Mouse (Mus musculus): Measurements from ENCODE around the gene Hyal3. TPM values are rescaled to one million over a fixed set of nuclear protein-coding genes. Genes with fewer than 3 reads are reported as not detected.
A peak's percentile ranks its signal among the peaks of the same experiment; 100 is the strongest.

Hyal3 gene
- polyA plus RNA-seq, 1 experiment from 2014 or later: 0.66 TPM

DNA sequence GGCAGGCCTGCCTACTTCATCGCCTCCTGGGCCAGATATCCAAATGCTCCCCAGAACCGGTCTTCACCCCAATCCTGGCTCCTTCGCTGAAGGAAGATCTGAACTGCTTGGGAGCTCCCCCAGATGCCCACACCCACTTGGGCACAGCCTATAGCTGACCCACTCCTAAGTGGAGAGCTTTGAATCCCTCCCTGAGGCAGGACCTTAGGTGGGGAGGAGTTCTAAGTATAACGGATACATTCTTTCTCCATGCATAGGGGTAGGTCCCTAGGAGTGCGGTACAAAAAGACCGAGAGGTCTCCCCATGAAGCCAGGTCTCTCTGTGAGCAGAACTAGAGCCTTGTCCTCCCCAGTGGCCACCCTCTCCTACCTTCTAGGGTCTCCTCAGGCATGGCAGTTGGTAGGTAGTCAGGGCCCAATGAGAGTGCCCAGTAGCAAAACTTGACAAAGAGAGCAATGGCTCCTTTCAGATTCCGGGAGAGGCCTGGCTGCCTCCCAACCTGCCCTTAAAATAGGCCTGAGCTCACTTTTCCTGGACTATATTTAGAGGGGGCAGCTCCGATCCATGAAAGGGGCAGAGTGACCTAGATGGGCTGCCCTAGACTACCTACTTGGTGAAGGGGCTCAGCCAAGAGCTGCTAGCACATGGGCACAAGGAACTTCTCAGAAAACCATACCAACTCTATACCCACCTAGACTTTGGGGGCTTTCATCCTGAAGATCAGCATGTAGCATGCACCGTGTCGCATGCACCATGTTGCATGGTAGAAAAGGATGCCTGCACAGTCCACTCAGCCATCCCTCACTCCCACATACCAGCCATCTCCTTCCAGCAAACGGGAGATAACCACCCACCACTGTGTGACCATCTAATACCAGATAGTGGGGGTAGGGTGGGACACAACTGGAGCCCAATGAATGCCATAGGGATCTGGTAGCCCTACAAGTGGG lies 16.3 kb downstream of the Hyal3 start:
- no peak for DNase-seq (ENCODE audit: low spot score)
- Histone ChIP-seq H3K9ac (replicated peaks; ENCODE audit: low read length) (no peak overlapping the region), H3K4me1 (ENCODE audit: control insufficient read depth, insufficient read depth, low read length) (no peaks in the 10 kb centered on the region), H3K4me3 (ENCODE audit: low read depth, low read length) (no peak overlapping the region), H3K36me3 (replicated peaks; ENCODE audit: control insufficient read depth, insufficient read depth, low read depth, low read length) (peaks cover 6% of the 10 kb centered on the region), H3K27me3 (ENCODE audit: control insufficient read depth, insufficient read depth, low read length) (no peaks in the 10 kb centered on the region), H3K27ac (replicated peaks; ENCODE audit: low read depth, low read length) (no peak overlapping the region), H3K4me2 (ENCODE audit: low read depth, low read length) (no peak overlapping the region), H3K9me3 (replicated peaks; ENCODE audit: control insufficient read depth, low read length) (no peaks in the 10 kb centered on the region)
- 88% methylated on average over 11 of the region's 11 CpGs for WGBS
- no peak for ATAC-seq (replicated peaks; ENCODE audit: insufficient number of reproducible peaks, low FRiP score, low TSS enrichment, low read depth)

DNA sequence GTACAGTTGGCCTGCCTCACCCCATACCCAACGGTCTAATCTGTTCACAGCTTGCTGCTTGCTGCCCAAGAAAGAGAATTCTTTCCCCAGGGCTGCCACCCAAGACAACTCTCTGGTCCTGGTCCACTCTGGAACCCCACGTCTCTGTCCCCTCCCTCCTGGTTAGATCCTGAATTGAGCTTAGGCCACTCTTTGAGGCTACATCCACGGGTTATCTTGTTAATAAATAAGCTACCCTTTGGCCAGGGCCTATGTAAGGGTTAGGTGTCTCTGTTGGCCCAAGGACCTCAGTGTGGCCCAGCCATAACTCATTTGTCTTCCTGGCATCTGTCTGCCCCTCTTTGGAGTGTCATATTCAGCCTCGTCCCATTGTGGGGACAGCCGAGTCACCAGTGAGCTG lies 17.8 kb downstream of the Hyal3 start:
- WGBS: 79% methylated on average over 5 of the region's 5 CpGs

DNA sequence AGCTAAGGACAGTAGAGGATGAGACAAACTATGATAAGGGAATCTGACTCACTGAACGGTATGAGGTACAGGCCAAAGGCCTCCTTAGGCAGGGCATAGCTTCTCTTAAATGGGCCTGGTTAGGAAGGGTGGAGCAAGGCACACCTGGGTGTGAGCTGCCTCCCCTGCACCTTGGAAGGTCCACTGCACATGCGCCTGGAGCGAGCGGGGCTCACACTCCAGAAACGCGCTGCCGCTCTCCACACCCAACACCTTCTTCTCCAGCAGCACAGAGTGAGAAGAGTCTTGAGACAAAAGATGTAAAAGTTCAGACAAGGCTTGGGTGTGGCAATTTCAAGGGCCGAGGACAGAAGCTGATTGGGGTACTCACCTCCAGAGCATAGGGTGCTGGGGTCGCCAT lies 18.8 kb downstream of the Hyal3 start:
- WGBS: 85% methylated on average over 9 of the region's 9 CpGs
- ATAC-seq (replicated peaks; ENCODE audit: insufficient number of reproducible peaks, low FRiP score, low TSS enrichment, low read depth) (no peak), DNase-seq (ENCODE audit: low spot score) (no peak)
- H3K27me3 ChIP-seq (ENCODE audit: control insufficient read depth, insufficient read depth, low read length): no peaks in the 10 kb centered on the region
- H3K27ac ChIP-seq (replicated peaks; ENCODE audit: low read depth, low read length): no peak overlapping the region
- no peak overlapping the region for H3K4me3 ChIP-seq (ENCODE audit: low read depth, low read length)
- H3K9ac ChIP-seq (replicated peaks; ENCODE audit: low read length): no peak overlapping the region
- H3K4me2 ChIP-seq (ENCODE audit: low read depth, low read length): no peak overlapping the region; the same call in 1 of the 2 replicates
- H3K4me1 ChIP-seq (ENCODE audit: control insufficient read depth, insufficient read depth, low read length): no peaks in the 10 kb centered on the region; the same call in 1 of the 2 replicates
- no peaks in the 10 kb centered on the region for H3K36me3 ChIP-seq (replicated peaks; ENCODE audit: control insufficient read depth, insufficient read depth, low read depth, low read length)
- H3K9me3 ChIP-seq (replicated peaks; ENCODE audit: control insufficient read depth, low read length): no peaks in the 10 kb centered on the region

More for the DNA sequence above, 17.8 kb downstream of the Hyal3 start:
- no peak overlapping the region for H3K27ac ChIP-seq (replicated peaks; ENCODE audit: low read depth, low read length)
- H3K36me3 ChIP-seq (replicated peaks; ENCODE audit: control insufficient read depth, insufficient read depth, low read depth, low read length): 0 out of 2 replicates have a peak, but pooled peaks cover 3% of the 10 kb centered on the region
- H3K27me3 ChIP-seq (ENCODE audit: control insufficient read depth, insufficient read depth, low read length): no peaks in the 10 kb centered on the region
- H3K9me3 ChIP-seq (replicated peaks; ENCODE audit: control insufficient read depth, low read length): no peaks in the 10 kb centered on the region
- no peak overlapping the region for H3K9ac ChIP-seq (replicated peaks; ENCODE audit: low read length)
- H3K4me2 ChIP-seq (ENCODE audit: low read depth, low read length): no peak overlapping the region
- H3K4me3 ChIP-seq (ENCODE audit: low read depth, low read length): no peak overlapping the region
- ATAC-seq (replicated peaks; ENCODE audit: insufficient number of reproducible peaks, low FRiP score, low TSS enrichment, low read depth) (no peak), DNase-seq (ENCODE audit: low spot score) (no peak)
- no peaks in the 10 kb centered on the region for H3K4me1 ChIP-seq (ENCODE audit: control insufficient read depth, insufficient read depth, low read length)

DNA sequence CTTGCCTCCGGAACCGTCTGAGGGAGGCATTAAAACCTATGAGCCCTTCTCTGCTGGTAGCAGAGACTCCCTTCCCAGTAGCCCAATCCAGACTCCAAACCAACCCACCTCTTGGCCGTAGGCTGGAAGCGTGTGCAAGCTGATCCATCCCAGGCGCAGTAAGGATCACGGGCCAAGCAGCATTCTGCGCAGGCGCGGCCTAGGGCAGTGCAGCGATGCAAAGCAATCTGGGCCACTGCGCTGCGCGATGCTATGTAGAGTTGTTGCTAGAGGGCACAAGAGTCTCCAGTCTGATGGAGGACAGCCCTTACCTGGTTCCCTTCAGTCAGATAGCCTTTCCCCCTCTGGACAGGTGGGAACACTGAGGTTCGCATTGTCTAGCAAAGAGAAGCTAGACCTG lies 19.2 kb downstream of the Hyal3 start:
- Histone ChIP-seq H3K27ac (replicated peaks; ENCODE audit: low read depth, low read length) (no peak overlapping the region), H3K9me3 (replicated peaks; ENCODE audit: control insufficient read depth, low read length) (no peaks in the 10 kb centered on the region), H3K4me1 (ENCODE audit: control insufficient read depth, insufficient read depth, low read length) (peaks cover 3% of the 10 kb centered on the region), H3K36me3 (replicated peaks; ENCODE audit: control insufficient read depth, insufficient read depth, low read depth, low read length) (no peaks in the 10 kb centered on the region), H3K9ac (replicated peaks; ENCODE audit: low read length) (no peak overlapping the region), H3K27me3 (ENCODE audit: control insufficient read depth, insufficient read depth, low read length) (no peaks in the 10 kb centered on the region), H3K4me2 (ENCODE audit: low read depth, low read length) (no peak overlapping the region; the same call in 1 of the 2 replicates), H3K4me3 (ENCODE audit: low read depth, low read length) (no peak overlapping the region)
- ATAC-seq (replicated peaks; ENCODE audit: insufficient number of reproducible peaks, low FRiP score, low TSS enrichment, low read depth) (no peak), DNase-seq (ENCODE audit: low spot score) (peak; percentile 43)
- WGBS: 57% methylated on average over 14 of the region's 14 CpGs

DNA sequence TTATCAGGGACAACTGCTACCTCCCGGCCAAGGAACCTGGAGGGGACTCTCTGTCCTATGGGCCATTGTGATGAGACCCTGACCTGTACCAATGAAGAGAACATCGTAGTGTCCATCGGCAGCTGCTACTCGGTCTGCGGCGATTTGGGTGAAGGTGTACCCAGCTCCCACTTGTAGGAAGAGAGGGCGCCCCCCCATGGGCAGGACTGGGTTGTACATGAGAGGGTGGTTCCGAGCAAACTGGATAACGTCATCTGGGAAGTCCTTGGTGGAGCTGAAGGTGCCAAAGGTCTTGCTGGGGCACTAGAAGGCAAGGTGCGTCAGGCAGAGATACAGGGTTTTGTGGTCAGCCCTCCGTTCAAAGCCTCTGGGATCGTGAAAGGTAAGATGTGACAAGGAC lies 20.1 kb downstream of the Hyal3 start:
- ATAC-seq (replicated peaks; ENCODE audit: insufficient number of reproducible peaks, low FRiP score, low TSS enrichment, low read depth) (no peak), DNase-seq (ENCODE audit: low spot score) (no peak)
- no peak overlapping the region for H3K4me2 ChIP-seq (ENCODE audit: low read depth, low read length)
- H3K36me3 ChIP-seq (replicated peaks; ENCODE audit: control insufficient read depth, insufficient read depth, low read depth, low read length): no peaks in the 10 kb centered on the region
- no peak overlapping the region for H3K27ac ChIP-seq (replicated peaks; ENCODE audit: low read depth, low read length)
- 83% methylated on average over 12 of the region's 12 CpGs for WGBS
- peaks cover 4% of the 10 kb centered on the region for H3K4me1 ChIP-seq (ENCODE audit: control insufficient read depth, insufficient read depth, low read length)
- no peaks in the 10 kb centered on the region for H3K9me3 ChIP-seq (replicated peaks; ENCODE audit: control insufficient read depth, low read length)
- H3K4me3 ChIP-seq (ENCODE audit: low read depth, low read length): no peak overlapping the region
- H3K27me3 ChIP-seq (ENCODE audit: control insufficient read depth, insufficient read depth, low read length): no peaks in the 10 kb centered on the region
- H3K9ac ChIP-seq (replicated peaks; ENCODE audit: low read length): no peak overlapping the region

DNA sequence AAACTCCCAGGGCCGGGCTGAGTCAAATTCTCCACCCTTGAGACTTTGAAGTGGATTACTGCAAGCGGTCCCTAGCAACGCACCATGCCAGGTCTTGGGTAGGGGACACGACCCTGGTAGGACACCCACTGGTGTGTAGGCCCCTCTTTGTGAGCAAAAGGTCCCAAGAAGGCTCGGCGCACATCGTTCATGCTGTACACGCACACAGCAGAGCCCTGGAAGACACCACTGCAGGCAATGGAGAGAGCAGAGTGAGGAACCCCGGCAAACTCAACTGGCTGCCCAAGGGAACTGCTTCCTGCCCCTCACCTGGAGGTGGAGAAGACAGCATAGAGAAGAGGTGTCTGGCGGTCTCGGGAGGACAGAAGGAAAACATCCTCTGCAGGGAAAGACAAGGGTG lies 20.7 kb downstream of the Hyal3 start:
- Histone ChIP-seq H3K4me1 (ENCODE audit: control insufficient read depth, insufficient read depth, low read length) (peaks cover 4% of the 10 kb centered on the region), H3K27ac (replicated peaks; ENCODE audit: low read depth, low read length) (no peak overlapping the region), H3K4me2 (ENCODE audit: low read depth, low read length) (no peak overlapping the region), H3K27me3 (ENCODE audit: control insufficient read depth, insufficient read depth, low read length) (no peaks in the 10 kb centered on the region), H3K9ac (replicated peaks; ENCODE audit: low read length) (no peak overlapping the region), H3K36me3 (replicated peaks; ENCODE audit: control insufficient read depth, insufficient read depth, low read depth, low read length) (no peaks in the 10 kb centered on the region), H3K4me3 (ENCODE audit: low read depth, low read length) (no peak overlapping the region), H3K9me3 (replicated peaks; ENCODE audit: control insufficient read depth, low read length) (no peaks in the 10 kb centered on the region)
- no peak for DNase-seq (ENCODE audit: low spot score)
- WGBS: 87% methylated on average over 11 of the region's 11 CpGs
- ATAC-seq (replicated peaks; ENCODE audit: insufficient number of reproducible peaks, low FRiP score, low TSS enrichment, low read depth): no peak

GRCm38 (mm10) chr9:107602068-107602648 lies 21.5 kb downstream of the Hyal3 start:
- peaks cover 7% of the 10 kb centered on the region for H3K4me1 ChIP-seq (ENCODE audit: control insufficient read depth, insufficient read depth, low read length)
- 10% methylated on average over 10 of the region's 10 CpGs for WGBS
- ATAC-seq (replicated peaks; ENCODE audit: insufficient number of reproducible peaks, low FRiP score, low TSS enrichment, low read depth): peak; percentile 35; the same call in 1 of the 2 replicates

GRCm38 (mm10) chr9:107603251-107603650 lies 22.6 kb downstream of the Hyal3 start:
- no peak overlapping the region for H3K27ac ChIP-seq (replicated peaks; ENCODE audit: low read depth, low read length)
- H3K36me3 ChIP-seq (replicated peaks; ENCODE audit: control insufficient read depth, insufficient read depth, low read depth, low read length): no peaks in the 10 kb centered on the region
- ATAC-seq (replicated peaks; ENCODE audit: insufficient number of reproducible peaks, low FRiP score, low TSS enrichment, low read depth) (no peak), DNase-seq (ENCODE audit: low spot score) (no peak)
- H3K4me1 ChIP-seq (ENCODE audit: control insufficient read depth, insufficient read depth, low read length): peaks cover 13% of the 10 kb centered on the region
- H3K4me2 ChIP-seq (ENCODE audit: low read depth, low read length): no peak overlapping the region
- H3K9me3 ChIP-seq (replicated peaks; ENCODE audit: control insufficient read depth, low read length): no peaks in the 10 kb centered on the region
- H3K4me3 ChIP-seq (ENCODE audit: low read depth, low read length): no peak overlapping the region
- H3K27me3 ChIP-seq (ENCODE audit: control insufficient read depth, insufficient read depth, low read length): no peaks in the 10 kb centered on the region
- H3K9ac ChIP-seq (replicated peaks; ENCODE audit: low read length): no peak overlapping the region
- WGBS: 82% methylated on average over 6 of the region's 6 CpGs

More at GRCm38 (mm10) chr9:107602068-107602648, 21.5 kb downstream of the Hyal3 start:
- H3K9me3 ChIP-seq (replicated peaks; ENCODE audit: control insufficient read depth, low read length): no peaks in the 10 kb centered on the region
- H3K4me2 ChIP-seq (ENCODE audit: low read depth, low read length): no peak overlapping the region
- H3K36me3 ChIP-seq (replicated peaks; ENCODE audit: control insufficient read depth, insufficient read depth, low read depth, low read length): no peaks in the 10 kb centered on the region
- no peak overlapping the region for H3K27ac ChIP-seq (replicated peaks; ENCODE audit: low read depth, low read length)
- H3K9ac ChIP-seq (replicated peaks; ENCODE audit: low read length): no peak overlapping the region; the same call in 1 of the 2 replicates
- peak; percentile 95 for DNase-seq (ENCODE audit: low spot score)
- H3K27me3 ChIP-seq (ENCODE audit: control insufficient read depth, insufficient read depth, low read length): no peaks in the 10 kb centered on the region
- H3K4me3 ChIP-seq (ENCODE audit: low read depth, low read length): no peak overlapping the region
